Mouse (Mus musculus): ENCODE results near the gene Fgfr2. TPM values are rescaled to one million over a fixed set of nuclear protein-coding genes. Genes with fewer than 3 reads are reported as not detected.

Fgfr2 gene
- polyA plus RNA-seq, 1 experiment from 2014 or later: 86.9 TPM

GRCm38 (mm10) chr7:130222633-130223354 lies 2900.4 kb downstream of the Fgfr2 start:
- 72% methylated on average over 8 of the region's 8 CpGs for WGBS
- DNase-seq (ENCODE audit: low spot score) (no peak), ATAC-seq (ENCODE audit: insufficient read depth, low FRiP score, low TSS enrichment) (no peak)
- no peak overlapping the region for H3K4me3 ChIP-seq (ENCODE audit: low read depth, low read length)
- H3K4me2 ChIP-seq (ENCODE audit: low read depth): no peak overlapping the region
- no peak overlapping the region for H3K27ac ChIP-seq (ENCODE audit: low read depth, low read length)
- no peaks in the 10 kb centered on the region for H3K36me3 ChIP-seq (ENCODE audit: control insufficient read depth, insufficient read depth, low read length)
- peaks cover 9% of the 10 kb centered on the region; the same call in 1 of the 2 replicates for H3K4me1 ChIP-seq (ENCODE audit: control insufficient read depth, insufficient read depth, low read length)
- H3K9me3 ChIP-seq (ENCODE audit: control insufficient read depth, low read length): no peaks in the 10 kb centered on the region
- H3K27me3 ChIP-seq (ENCODE audit: control insufficient read depth, insufficient read depth, low read length): no peaks in the 10 kb centered on the region
- no peak overlapping the region for H3K9ac ChIP-seq (ENCODE audit: low read length)

- no peaks in the 10 kb centered on the region for H3K27me3 ChIP-seq (ENCODE audit: control insufficient read depth, insufficient read depth, low read length)
- H3K4me3 ChIP-seq (ENCODE audit: low read depth, low read length): no peak overlapping the region
- H3K9me3 ChIP-seq (ENCODE audit: control insufficient read depth, low read length): no peaks in the 10 kb centered on the region
- 85% methylated on average over 17 of the region's 17 CpGs for WGBS
- DNase-seq (ENCODE audit: low spot score) (no peak), ATAC-seq (ENCODE audit: insufficient read depth, low FRiP score, low TSS enrichment) (no peak)
- H3K36me3 ChIP-seq (ENCODE audit: control insufficient read depth, insufficient read depth, low read length): no peaks in the 10 kb centered on the region
- H3K4me1 ChIP-seq (ENCODE audit: control insufficient read depth, insufficient read depth, low read length): peaks cover 4% of the 10 kb centered on the region; the same call in 1 of the 2 replicates
- no peak overlapping the region for H3K9ac ChIP-seq (ENCODE audit: low read length)
- H3K4me2 ChIP-seq (ENCODE audit: low read depth): no peak overlapping the region
- H3K27ac ChIP-seq (ENCODE audit: low read depth, low read length): no peak overlapping the region
These were observed 2901.3 kb downstream of the Fgfr2 start for GRCm38 (mm10) chr7:130221661-130222387.

GRCm38 (mm10) chr7:130220627-130221026 lies 2902.5 kb downstream of the Fgfr2 start:
- Histone ChIP-seq H3K9me3 (ENCODE audit: control insufficient read depth, low read length) (no peaks in the 10 kb centered on the region), H3K4me2 (ENCODE audit: low read depth) (no peak overlapping the region), H3K27ac (ENCODE audit: low read depth, low read length) (no peak overlapping the region), H3K4me3 (ENCODE audit: low read depth, low read length) (no peak overlapping the region), H3K27me3 (ENCODE audit: control insufficient read depth, insufficient read depth, low read length) (no peaks in the 10 kb centered on the region), H3K9ac (ENCODE audit: low read length) (no peak overlapping the region), H3K36me3 (ENCODE audit: control insufficient read depth, insufficient read depth, low read length) (no peaks in the 10 kb centered on the region), H3K4me1 (ENCODE audit: control insufficient read depth, insufficient read depth, low read length) (peaks cover 7% of the 10 kb centered on the region; the same call in 1 of the 2 replicates)
- 89% methylated on average over 4 of the region's 4 CpGs for WGBS
- DNase-seq (ENCODE audit: low spot score) (no peak), ATAC-seq (ENCODE audit: insufficient read depth, low FRiP score, low TSS enrichment) (no peak)

- H3K9me3 ChIP-seq (ENCODE audit: control insufficient read depth, low read length): no peaks in the 10 kb centered on the region
- no peak overlapping the region for H3K9ac ChIP-seq (ENCODE audit: low read length)
- ATAC-seq (ENCODE audit: insufficient read depth, low FRiP score, low TSS enrichment) (no peak), DNase-seq (ENCODE audit: low spot score) (no peak)
- H3K27ac ChIP-seq (ENCODE audit: low read depth, low read length): no peak overlapping the region
- H3K36me3 ChIP-seq (ENCODE audit: control insufficient read depth, insufficient read depth, low read length): no peaks in the 10 kb centered on the region
- H3K4me1 ChIP-seq (ENCODE audit: control insufficient read depth, insufficient read depth, low read length): peaks cover 12% of the 10 kb centered on the region; the same call in 1 of the 2 replicates
- H3K4me2 ChIP-seq (ENCODE audit: low read depth): no peak overlapping the region
- no peaks in the 10 kb centered on the region for H3K27me3 ChIP-seq (ENCODE audit: control insufficient read depth, insufficient read depth, low read length)
- 95% methylated on average over 4 of the region's 4 CpGs for WGBS
- H3K4me3 ChIP-seq (ENCODE audit: low read depth, low read length): no peak overlapping the region
These were observed 2903.3 kb downstream of the Fgfr2 start for GRCm38 (mm10) chr7:130219844-130220243.

GRCm38 (mm10) chr7:130216272-130216671 lies 2906.9 kb downstream of the Fgfr2 start:
- Histone ChIP-seq H3K27ac (ENCODE audit: low read depth, low read length) (no peak overlapping the region), H3K4me2 (ENCODE audit: low read depth) (no peak overlapping the region), H3K27me3 (ENCODE audit: control insufficient read depth, insufficient read depth, low read length) (no peaks in the 10 kb centered on the region), H3K36me3 (ENCODE audit: control insufficient read depth, insufficient read depth, low read length) (no peaks in the 10 kb centered on the region), H3K4me1 (ENCODE audit: control insufficient read depth, insufficient read depth, low read length) (peaks cover 9% of the 10 kb centered on the region; the same call in 1 of the 2 replicates), H3K4me3 (ENCODE audit: low read depth, low read length) (no peak overlapping the region), H3K9ac (ENCODE audit: low read length) (no peak overlapping the region), H3K9me3 (ENCODE audit: control insufficient read depth, low read length) (no peaks in the 10 kb centered on the region)
- 39% methylated on average over 4 of the region's 4 CpGs for WGBS
- DNase-seq (ENCODE audit: low spot score) (no peak), ATAC-seq (ENCODE audit: insufficient read depth, low FRiP score, low TSS enrichment) (no peak)

- no peak overlapping the region for H3K9ac ChIP-seq (ENCODE audit: low read length)
- H3K4me3 ChIP-seq (ENCODE audit: low read depth, low read length): no peak overlapping the region
- H3K36me3 ChIP-seq (ENCODE audit: control insufficient read depth, insufficient read depth, low read length): no peaks in the 10 kb centered on the region
- DNase-seq (ENCODE audit: low spot score) (peak; percentile 54), ATAC-seq (ENCODE audit: insufficient read depth, low FRiP score, low TSS enrichment) (peak; percentile 48; the same call in 1 of the 2 replicates)
- H3K27me3 ChIP-seq (ENCODE audit: control insufficient read depth, insufficient read depth, low read length): no peaks in the 10 kb centered on the region
- H3K9me3 ChIP-seq (ENCODE audit: control insufficient read depth, low read length): no peaks in the 10 kb centered on the region
- H3K4me1 ChIP-seq (ENCODE audit: control insufficient read depth, insufficient read depth, low read length): peaks cover 9% of the 10 kb centered on the region; the same call in 1 of the 2 replicates
- no peak overlapping the region for H3K27ac ChIP-seq (ENCODE audit: low read depth, low read length)
- no peak overlapping the region for H3K4me2 ChIP-seq (ENCODE audit: low read depth)
- 49% methylated on average over 21 of the region's 21 CpGs for WGBS
These were observed 2907.6 kb downstream of the Fgfr2 start for GRCm38 (mm10) chr7:130215348-130216252.

GRCm38 (mm10) chr7:130213156-130213555 lies 2910.0 kb downstream of the Fgfr2 start:
- Histone ChIP-seq H3K4me2 (ENCODE audit: low read depth) (no peak overlapping the region), H3K4me1 (ENCODE audit: control insufficient read depth, insufficient read depth, low read length) (peaks cover 15% of the 10 kb centered on the region), H3K27me3 (ENCODE audit: control insufficient read depth, insufficient read depth, low read length) (no peaks in the 10 kb centered on the region), H3K9ac (ENCODE audit: low read length) (no peak overlapping the region), H3K9me3 (ENCODE audit: control insufficient read depth, low read length) (no peaks in the 10 kb centered on the region), H3K36me3 (ENCODE audit: control insufficient read depth, insufficient read depth, low read length) (no peaks in the 10 kb centered on the region), H3K4me3 (ENCODE audit: low read depth, low read length) (no peak overlapping the region), H3K27ac (ENCODE audit: low read depth, low read length) (no peak overlapping the region)
- DNase-seq (ENCODE audit: low spot score): no peak
- ATAC-seq (ENCODE audit: insufficient read depth, low FRiP score, low TSS enrichment): no peak
- WGBS: 93% methylated on average over 5 of the region's 5 CpGs

GRCm38 (mm10) chr7:130211411-130211810 lies 2911.7 kb downstream of the Fgfr2 start:
- H3K27ac ChIP-seq (ENCODE audit: low read depth, low read length): no peak overlapping the region
- DNase-seq (ENCODE audit: low spot score) (no peak), ATAC-seq (ENCODE audit: insufficient read depth, low FRiP score, low TSS enrichment) (no peak)
- no peak overlapping the region for H3K4me2 ChIP-seq (ENCODE audit: low read depth)
- no peaks in the 10 kb centered on the region for H3K9me3 ChIP-seq (ENCODE audit: control insufficient read depth, low read length)
- H3K4me1 ChIP-seq (ENCODE audit: control insufficient read depth, insufficient read depth, low read length): peaks cover 24% of the 10 kb centered on the region
- H3K9ac ChIP-seq (ENCODE audit: low read length): no peak overlapping the region
- H3K4me3 ChIP-seq (ENCODE audit: low read depth, low read length): no peak overlapping the region
- no peaks in the 10 kb centered on the region for H3K27me3 ChIP-seq (ENCODE audit: control insufficient read depth, insufficient read depth, low read length)
- H3K36me3 ChIP-seq (ENCODE audit: control insufficient read depth, insufficient read depth, low read length): no peaks in the 10 kb centered on the region
- 85% methylated on average over 5 of the region's 5 CpGs for WGBS
